Mouse (Mus musculus) small intestine, adult 2 months (tissue): Measurements from ENCODE around the gene Gabrb1. TPM values are rescaled to one million over a fixed set of nuclear protein-coding genes. Genes with fewer than 3 reads are reported as not detected.

Source experiments
- H3K27ac ChIP-seq: fragments of 200-500 bp; 2 replicates; pipeline ENCODE4 v1.5.1; 2012; ENCODE audit warnings: low read depth, low read length, control low read depth, inconsistent platforms; ENCODE audit not compliant: insufficient read depth
- H3K27me3 ChIP-seq: fragments of 200-500 bp; 2 replicates; pipeline ENCODE4 v1.6.1; 2012; ENCODE audit warnings: mild to moderate bottlenecking, moderate library complexity, low read length, inconsistent platforms; ENCODE audit not compliant: control insufficient read depth, insufficient read depth
- H3K36me3 ChIP-seq: fragments of 200-500 bp; 2 replicates; pipeline ENCODE4 v1.6.1; 2012; ENCODE audit warnings: mild to moderate bottlenecking, low read length, control low read depth, inconsistent platforms; ENCODE audit not compliant: control insufficient read depth, insufficient read depth
- H3K4me1 ChIP-seq: fragments of 200-500 bp; 2 replicates; pipeline ENCODE4 v1.6.1; 2012; ENCODE audit warnings: low read length, inconsistent platforms, mixed read lengths; ENCODE audit not compliant: control insufficient read depth, insufficient read depth, insufficient read length
- H3K4me3 ChIP-seq: fragments of 200-500 bp; 2 replicates; pipeline ENCODE4 v1.5.1; 2012; ENCODE audit warnings: low read depth, mild to moderate bottlenecking, control low read depth, inconsistent platforms, low read length, moderate library complexity
- CTCF ChIP-seq: fragments of 200-500 bp; IDR thresholded peaks from 2 replicates; pipeline ENCODE4 v1.5.1; 2012; ENCODE audit warnings: low read depth, mild to moderate bottlenecking, control low read depth, inconsistent platforms, low read length, moderate library complexity, mixed read lengths; ENCODE audit not compliant: insufficient replicate concordance, insufficient read length; ENCODE audit errors: extremely low read depth
- POLR2A ChIP-seq: fragments of 200-500 bp; IDR thresholded peaks from 2 replicates; pipeline ENCODE4 v1.6.1; 2012; ENCODE audit warnings: low read depth, mild to moderate bottlenecking, control low read depth, inconsistent platforms, low read length, moderate library complexity
- WGBS: fragments of 180-500 bp; shearing (Covaris S2); methylation state at CpG from one replicate; pipeline ENCODE4 v1.1.7; 2018; 5-methylcytosine and 5-hydroxymethylcytosine counted together
- polyA plus RNA-seq: library from polyadenylated mRNA; depleted of rRNA; stranded (reverse); fragments of >200 nt; gene quantifications from 2 replicates; pipeline ENCODE4 v1.2.3, GENCODE M21; 2012

Gene Gabrb1
- polyA plus RNA-seq, 1 experiment, result not detected

- Histone ChIP-seq H3K27me3 (no peaks in the 10 kb centered on the region), H3K4me1 (no peaks in the 10 kb centered on the region), H3K36me3 (no peaks in the 10 kb centered on the region), H3K4me3 (no peak overlapping the region), H3K27ac (no peak overlapping the region)
- 35% methylated on average over 3 of the region's 3 CpGs for WGBS
- no peak for TF ChIP-seq POLR2A
- peak; percentile 32; the same call in 1 of the 2 replicates for TF ChIP-seq CTCF
These were observed 514.8 kb downstream of the Gabrb1 start for GRCm38 (mm10) chr5:72172675-72173074.

- Histone ChIP-seq H3K4me1 (no peaks in the 10 kb centered on the region), H3K36me3 (no peaks in the 10 kb centered on the region), H3K4me3 (no peak overlapping the region), H3K27ac (no peak overlapping the region), H3K27me3 (no peaks in the 10 kb centered on the region)
- 33% methylated on average over 1 of the region's 1 CpGs for WGBS
- TF ChIP-seq CTCF (no peak), POLR2A (no peak)
These were observed 515.6 kb downstream of the Gabrb1 start for GRCm38 (mm10) chr5:72173521-72173920.

GRCm38 (mm10) chr5:72175050-72175449, 517.1 kb downstream of the Gabrb1 start:
- 82% methylated on average over 4 of the region's 4 CpGs for WGBS
- Histone ChIP-seq H3K27me3 (no peaks in the 10 kb centered on the region), H3K36me3 (no peaks in the 10 kb centered on the region), H3K4me3 (no peak overlapping the region), H3K4me1 (no peaks in the 10 kb centered on the region), H3K27ac (no peak overlapping the region)
- TF ChIP-seq CTCF (no peak), POLR2A (no peak)

GRCm38 (mm10) chr5:72175530-72175929, 517.6 kb downstream of the Gabrb1 start:
- Histone ChIP-seq H3K27me3 (no peaks in the 10 kb centered on the region), H3K4me3 (no peak overlapping the region), H3K36me3 (no peaks in the 10 kb centered on the region), H3K27ac (no peak overlapping the region), H3K4me1 (no peaks in the 10 kb centered on the region)
- TF ChIP-seq CTCF (no peak), POLR2A (no peak)
- WGBS, result 49% methylated on average over 7 of the region's 7 CpGs

- no peaks in the 10 kb centered on the region for H3K36me3 ChIP-seq
- peaks cover 7% of the 10 kb centered on the region; the same call in 1 of the 2 replicates for H3K4me1 ChIP-seq
- H3K4me3 ChIP-seq, result no peak overlapping the region
- TF ChIP-seq POLR2A, result no peak
- no peak for TF ChIP-seq CTCF
- H3K27me3 ChIP-seq, result no peaks in the 10 kb centered on the region
- no peak overlapping the region for H3K27ac ChIP-seq
- WGBS, result 14% methylated on average over 1 of the region's 1 CpGs
These were observed 523.3 kb downstream of the Gabrb1 start for GRCm38 (mm10) chr5:72181194-72181593.

- Histone ChIP-seq H3K27me3 (no peaks in the 10 kb centered on the region), H3K36me3 (no peaks in the 10 kb centered on the region), H3K4me1 (peaks cover 7% of the 10 kb centered on the region; the same call in 1 of the 2 replicates), H3K4me3 (no peak overlapping the region), H3K27ac (0 out of 2 replicates have a peak overlapping the region, but pooled peaks have one; percentile 22)
- 70% methylated on average over 4 of the region's 4 CpGs for WGBS
- TF ChIP-seq POLR2A (no peak), CTCF (no peak)
These were observed 524.9 kb downstream of the Gabrb1 start for GRCm38 (mm10) chr5:72182804-72183203.

GRCm38 (mm10) chr5:72183929-72184328, 526.0 kb downstream of the Gabrb1 start:
- peaks cover 7% of the 10 kb centered on the region; the same call in 1 of the 2 replicates for H3K4me1 ChIP-seq
- TF ChIP-seq POLR2A, result no peak
- no peak for TF ChIP-seq CTCF
- H3K27me3 ChIP-seq, result no peaks in the 10 kb centered on the region
- no peak overlapping the region for H3K4me3 ChIP-seq
- H3K36me3 ChIP-seq, result no peaks in the 10 kb centered on the region
- no peak overlapping the region for H3K27ac ChIP-seq
- WGBS, result 52% methylated on average over 6 of the region's 6 CpGs
